Mouse (Mus musculus): Measurements from ENCODE around the gene C1qtnf5.
A peak's percentile ranks its signal among the peaks of the same experiment; 100 is the strongest.

C1qtnf5 gene

DNA sequence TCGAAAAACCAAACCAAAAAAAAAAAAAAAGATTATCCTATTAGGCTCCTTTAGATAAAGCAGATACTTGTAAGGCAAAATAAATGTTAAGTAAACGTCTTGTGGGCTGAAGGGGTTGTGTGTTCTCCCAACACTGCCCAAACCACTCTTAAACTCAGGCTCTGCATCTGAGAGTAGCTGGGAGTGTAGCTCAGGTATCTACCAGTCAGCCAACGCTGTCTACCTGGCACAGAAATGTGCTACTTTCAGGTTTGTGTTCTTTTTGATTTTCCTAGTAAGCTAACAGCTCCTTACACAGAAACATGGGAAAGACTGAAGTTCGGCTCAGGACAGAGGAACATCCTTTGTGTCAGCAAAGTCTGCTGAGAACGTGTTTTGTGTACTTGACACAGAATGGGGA is 25.2 kb downstream of the C1qtnf5 start:
- no peak for DNase-seq (ENCODE audit: extremely low spot score)

GRCm38 (mm10) chr9:44133287-44133686 is 26.2 kb downstream of the C1qtnf5 start:
- no peak for DNase-seq (ENCODE audit: extremely low spot score)

- peak; percentile 69 for DNase-seq (ENCODE audit: extremely low spot score)
Measured at GRCm38 (mm10) chr9:44134101-44134850, 27.2 kb downstream of the C1qtnf5 start, which contains the start of gene Mcam. Mcam (plus strand) TSS chr9:44134469.

GRCm38 (mm10) chr9:44134851-44135730 is 28.0 kb downstream of the C1qtnf5 start:
- DNase-seq (ENCODE audit: extremely low spot score) = no peak

- DNase-seq (ENCODE audit: extremely low spot score) = no peak
Measured at GRCm38 (mm10) chr9:44135731-44136411, 28.8 kb downstream of the C1qtnf5 start.

DNA sequence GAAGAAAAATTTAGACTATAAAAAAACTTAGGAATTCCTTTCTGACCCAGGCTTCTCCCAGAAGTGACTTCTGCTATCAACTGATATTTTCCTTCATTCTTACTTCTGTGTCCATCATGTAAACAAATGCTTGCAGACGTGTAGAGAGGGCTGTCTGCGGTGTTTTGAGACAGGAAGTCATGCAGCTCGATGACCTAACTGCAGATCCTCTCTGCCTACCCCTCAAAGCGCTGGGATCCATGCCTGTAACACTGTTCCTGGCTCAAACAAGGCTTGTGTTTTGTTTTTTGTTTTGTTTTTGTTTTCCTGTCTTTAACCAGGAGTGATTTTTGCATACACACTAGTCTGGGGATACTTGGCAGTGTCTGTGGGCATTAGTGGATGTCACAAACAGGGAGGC is 30.8 kb downstream of the C1qtnf5 start:
- no peak for DNase-seq (ENCODE audit: extremely low spot score)

GRCm38 (mm10) chr9:44141951-44142350 is 34.9 kb downstream of the C1qtnf5 start:
- DNase-seq (ENCODE audit: extremely low spot score) = no peak

GRCm38 (mm10) chr9:44143421-44143820 is 36.4 kb downstream of the C1qtnf5 start:
- DNase-seq (ENCODE audit: extremely low spot score) = no peak

DNA sequence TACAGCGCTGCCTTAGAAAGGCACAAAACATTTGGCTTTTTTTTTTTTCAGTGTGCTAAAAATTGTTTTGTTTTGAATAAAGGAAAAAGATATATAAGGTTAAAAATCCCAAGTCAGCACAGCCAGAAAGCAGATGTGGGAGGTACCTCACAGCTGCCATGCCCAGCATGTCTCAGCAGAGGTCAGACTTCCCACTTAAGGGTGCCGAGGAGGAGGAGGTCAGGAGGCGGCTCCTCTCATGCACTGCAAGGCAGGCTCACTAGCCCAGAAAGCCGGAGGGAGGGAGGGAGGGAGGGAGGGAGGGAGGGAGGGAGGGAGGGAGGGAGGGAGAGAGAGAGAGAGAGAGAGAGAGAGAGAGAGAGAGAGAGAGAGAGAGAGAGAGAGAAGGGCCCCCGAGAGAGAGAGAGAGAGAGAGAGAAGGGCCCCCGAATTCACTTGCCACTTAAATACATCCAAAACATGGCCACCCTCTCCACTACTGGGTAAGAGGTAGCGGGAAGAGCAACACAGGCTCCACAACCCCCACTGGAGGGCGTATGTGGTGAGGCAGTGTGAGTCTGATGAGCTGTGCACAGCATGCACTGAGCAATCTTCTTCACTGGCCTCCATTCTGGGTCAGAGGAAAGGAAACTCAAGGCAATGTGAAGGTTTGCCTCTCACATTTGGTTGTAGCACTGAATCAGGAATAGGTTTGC is 37.1 kb downstream of the C1qtnf5 start:
- no peak for DNase-seq (ENCODE audit: extremely low spot score)

GRCm38 (mm10) chr9:44144718-44145060 is 37.6 kb downstream of the C1qtnf5 start:
- DNase-seq (ENCODE audit: extremely low spot score) = no peak

- no peak for DNase-seq (ENCODE audit: extremely low spot score)
Measured at GRCm38 (mm10) chr9:44147290-44147689, 40.2 kb downstream of the C1qtnf5 start.
